Mouse (Mus musculus) adrenal gland (tissue): ENCODE data around the gene 4931428F04Rik.
"Not testable (repeated sequence)": the region's sequence is repeated elsewhere in the genome, so short reads cannot be mapped to it uniquely, and the experiment has no call there.

Experiments used
- intact Hi-C: fragments of 180-260 bp; cut with DNase I; formaldehyde crosslinking; loops from one replicate; pipeline ENCODE4 v1.15.1; 2025

4931428F04Rik gene

DNA sequence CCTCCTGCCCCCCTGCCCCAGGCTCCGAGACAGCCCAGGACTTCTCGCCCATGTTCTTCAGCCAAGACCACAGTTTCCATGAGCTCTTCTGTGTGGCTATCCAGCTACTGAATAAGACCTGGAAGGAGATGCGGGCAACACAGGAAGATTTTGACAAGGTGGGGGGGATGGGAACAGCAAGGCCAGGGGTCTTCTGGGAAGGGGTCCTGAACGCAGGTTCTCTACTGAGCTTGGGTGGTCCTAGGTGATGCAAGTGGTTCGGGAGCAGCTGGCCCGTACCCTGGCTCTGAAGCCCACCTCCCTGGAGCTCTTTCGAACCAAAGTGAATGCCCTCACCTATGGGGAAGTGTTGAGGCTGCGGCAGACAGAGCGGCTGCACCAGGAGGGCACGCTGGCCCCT is 18.8 kb upstream of the 4931428F04Rik start:
- intact Hi-C loops: no loop called here

- intact Hi-C loops: no loop called here
Measured at GRCm38 (mm10) chr8:105307670-105308069, 18.0 kb upstream of the 4931428F04Rik start.

- intact Hi-C loops: no loop called here
Measured at GRCm38 (mm10) chr8:105306146-105306691, 16.6 kb upstream of the 4931428F04Rik start.

DNA sequence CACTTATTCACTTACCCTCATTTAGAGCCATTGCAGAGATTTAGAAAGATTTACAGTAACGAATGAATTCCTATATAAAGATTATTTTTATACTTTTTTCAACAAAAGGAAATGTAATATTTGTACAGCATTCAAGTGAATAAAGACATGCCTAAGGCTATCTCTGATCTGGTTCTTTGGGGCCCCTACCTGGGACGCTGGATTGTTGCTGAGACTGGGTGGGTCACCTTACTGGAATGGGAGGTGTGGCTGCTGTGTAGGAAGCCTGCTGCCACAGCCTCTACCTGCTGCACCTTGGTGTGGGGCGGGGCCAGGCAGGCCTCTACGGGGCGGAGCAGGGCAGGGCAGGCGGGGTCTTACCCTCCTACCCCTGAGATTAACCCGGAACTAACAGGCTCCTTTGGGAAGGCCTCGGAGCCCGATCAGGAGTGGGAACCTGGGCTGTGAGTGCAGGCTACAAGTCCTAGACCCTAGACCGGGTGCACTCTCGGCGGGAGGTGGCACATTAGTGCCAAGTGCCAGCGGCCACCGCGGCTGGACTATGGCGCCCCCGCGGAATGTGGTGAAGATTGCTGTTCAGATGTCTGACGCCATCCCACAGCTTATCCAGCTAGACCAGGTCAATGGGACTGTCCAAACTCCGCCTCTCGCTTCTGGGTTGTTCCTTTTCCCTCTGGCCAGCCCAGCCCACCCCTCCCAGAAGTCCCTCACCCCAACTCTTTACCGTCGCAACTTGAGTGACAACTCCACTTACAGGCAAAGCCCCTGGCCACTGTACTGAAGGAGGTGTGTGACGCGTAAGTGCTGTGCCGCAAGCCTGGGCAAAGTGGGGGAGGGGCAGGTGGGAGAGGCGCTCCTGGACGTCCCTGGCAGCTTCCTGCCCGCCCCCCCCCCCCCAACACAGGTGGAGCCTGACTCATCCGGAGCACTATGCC is 15.8 kb upstream of the 4931428F04Rik start, which contains the start of gene Elmo3:
Elmo3 (plus strand) TSS at position 391 of the 935 bp plus-strand sequence.
- intact Hi-C loops: no loop called here

GRCm38 (mm10) chr8:105304325-105305210 is 14.9 kb upstream of the 4931428F04Rik start:
- intact Hi-C loops: no loop called here

GRCm38 (mm10) chr8:105303874-105304273 is 14.2 kb upstream of the 4931428F04Rik start:
- intact Hi-C loops: no loop called here

GRCm38 (mm10) chr8:105303396-105303795 is 13.7 kb upstream of the 4931428F04Rik start:
- intact Hi-C loops: no loop called here

GRCm38 (mm10) chr8:105299962-105300361 is 10.3 kb upstream of the 4931428F04Rik start:
- intact Hi-C loops: no loop called here

DNA sequence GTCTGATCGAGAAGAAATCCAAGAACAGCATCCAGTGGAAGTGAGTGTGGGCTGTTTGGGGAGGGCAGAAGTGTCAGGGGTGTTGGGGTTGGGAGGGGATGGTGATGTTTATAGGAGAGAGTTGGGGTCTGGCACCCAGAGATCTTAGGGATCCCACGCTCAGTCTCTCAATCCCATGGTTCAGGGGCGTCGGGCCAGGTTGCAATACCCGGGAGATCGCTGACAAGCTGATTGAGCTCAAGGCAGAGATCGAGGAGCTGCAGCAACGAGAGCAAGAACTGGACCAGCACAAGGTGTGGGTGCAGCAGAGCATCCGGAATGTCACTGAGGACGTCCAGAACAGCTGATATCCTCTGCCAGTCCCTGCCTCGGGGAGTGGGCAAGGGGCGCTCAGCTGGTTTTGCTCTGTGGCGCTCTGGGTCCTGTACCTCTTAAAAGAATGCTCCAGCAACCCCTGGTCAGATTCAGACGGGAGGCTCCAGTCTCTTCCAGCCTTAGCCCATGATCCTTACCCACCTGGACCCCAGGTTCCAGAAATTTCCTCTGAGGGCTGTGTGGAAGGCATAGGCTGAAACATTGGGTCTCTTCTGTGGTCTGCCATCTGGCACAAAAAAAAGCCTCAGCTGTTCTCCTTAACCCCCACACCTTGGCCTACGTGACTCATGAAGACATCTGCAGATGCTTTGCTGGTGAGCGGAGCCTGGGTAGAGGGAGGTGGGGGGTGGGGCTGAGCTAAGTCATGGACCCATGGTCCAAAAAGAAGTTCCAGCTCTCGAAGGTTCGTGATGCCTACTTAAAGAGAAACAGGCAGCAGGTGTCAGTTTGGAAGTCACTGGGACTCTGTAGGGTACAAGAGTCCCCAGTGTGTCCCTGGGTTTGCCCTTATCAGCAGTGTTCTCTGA is 8.9 kb upstream of the 4931428F04Rik start:
- intact Hi-C loops: no loop called here

DNA sequence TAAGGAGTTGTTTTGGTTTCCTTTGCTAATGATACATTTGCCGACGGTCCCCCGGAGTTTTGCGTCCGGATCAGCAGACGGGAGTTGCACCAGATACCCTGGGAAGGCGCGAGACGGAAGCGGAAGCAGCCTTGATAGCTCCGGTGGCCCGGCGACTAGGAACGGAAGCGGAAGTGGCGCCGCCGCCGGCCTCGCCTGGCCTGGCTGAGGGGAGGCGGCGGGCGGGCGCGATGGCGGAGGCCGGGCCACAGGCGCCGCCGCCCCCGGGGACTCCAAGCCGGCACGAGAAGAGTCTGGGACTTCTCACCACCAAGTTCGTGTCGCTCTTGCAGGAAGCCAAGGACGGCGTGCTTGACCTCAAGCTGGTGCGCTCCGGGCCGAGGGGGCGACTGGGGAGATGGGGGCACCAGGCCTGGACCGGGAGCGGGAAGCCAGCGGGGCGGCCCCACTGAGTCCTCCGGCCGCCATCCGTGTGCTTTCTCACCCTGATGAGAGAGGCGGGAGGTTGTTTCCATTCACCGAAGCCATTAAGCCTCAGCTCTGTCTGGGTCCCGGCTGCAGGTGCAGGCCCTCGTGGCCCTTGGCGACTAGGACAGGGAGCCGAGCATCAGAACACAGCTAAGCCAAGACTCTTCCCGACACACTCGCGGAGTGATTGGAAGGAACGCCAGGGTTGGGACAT is 8.0 kb upstream of the 4931428F04Rik start, which contains the start of gene E2f4:
E2f4 (plus strand) TSS at position 153 of the 682 bp plus-strand sequence.
- intact Hi-C loops: no loop called here

DNA sequence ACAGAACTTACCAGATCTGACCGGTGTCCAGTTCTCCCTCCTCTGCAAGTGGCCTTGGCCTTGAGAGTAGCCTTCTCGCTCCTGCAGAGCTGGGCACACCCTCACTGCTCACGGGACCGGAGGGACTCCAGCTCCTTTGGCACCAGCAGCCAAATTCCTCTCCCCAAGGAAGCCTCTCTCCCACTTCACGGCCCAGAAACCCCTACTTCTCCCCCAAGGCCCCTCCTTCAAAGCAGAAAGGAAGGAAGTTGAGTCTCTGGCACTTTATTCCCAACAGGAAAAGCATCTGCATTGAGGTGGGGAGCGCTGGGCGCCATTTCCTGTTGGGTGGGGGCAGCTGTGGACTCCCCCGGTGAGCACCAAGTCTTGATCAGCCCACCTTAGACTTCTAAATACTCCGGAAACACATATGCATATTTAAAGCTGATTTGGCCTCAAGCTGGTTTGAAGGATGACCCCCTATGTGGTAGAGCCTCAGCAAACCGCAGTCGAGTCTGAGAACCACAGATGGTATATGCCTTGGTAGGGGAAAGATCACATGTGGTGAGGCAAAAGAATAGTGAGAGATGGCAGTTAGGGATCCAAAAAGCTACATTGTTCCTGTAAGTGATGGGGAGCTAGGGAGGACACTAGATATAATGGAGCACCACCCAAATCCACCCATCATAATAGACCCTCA is 6.4 kb upstream of the 4931428F04Rik start, which contains the start of gene Exoc3l:
Exoc3l (minus strand) TSS at position 207 of the 679 bp plus-strand sequence.
- intact Hi-C loops: no loop called here

GRCm38 (mm10) chr8:105295256-105295655 is 5.6 kb upstream of the 4931428F04Rik start:
- intact Hi-C loops: no loop called here

DNA sequence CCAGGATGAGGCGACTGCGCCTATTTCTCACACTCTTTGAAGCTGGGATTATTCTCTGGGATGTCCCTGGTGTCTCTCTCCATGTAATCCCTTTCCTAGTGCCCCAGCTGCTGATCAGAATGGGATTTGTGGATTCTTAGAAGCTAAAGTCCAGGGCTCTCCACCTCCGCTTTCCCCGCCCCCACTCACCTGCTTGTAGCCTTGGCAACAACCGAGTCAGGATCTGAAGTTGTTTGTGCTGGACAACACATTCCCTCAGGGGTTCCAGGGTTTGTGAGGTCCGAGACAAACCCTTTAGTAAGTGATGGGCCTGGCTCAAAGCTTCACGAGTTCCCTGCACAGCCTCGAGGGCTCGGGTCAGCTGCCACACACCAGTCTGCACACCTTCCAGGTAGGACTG is 5.1 kb upstream of the 4931428F04Rik start:
- intact Hi-C loops: no loop called here

DNA sequence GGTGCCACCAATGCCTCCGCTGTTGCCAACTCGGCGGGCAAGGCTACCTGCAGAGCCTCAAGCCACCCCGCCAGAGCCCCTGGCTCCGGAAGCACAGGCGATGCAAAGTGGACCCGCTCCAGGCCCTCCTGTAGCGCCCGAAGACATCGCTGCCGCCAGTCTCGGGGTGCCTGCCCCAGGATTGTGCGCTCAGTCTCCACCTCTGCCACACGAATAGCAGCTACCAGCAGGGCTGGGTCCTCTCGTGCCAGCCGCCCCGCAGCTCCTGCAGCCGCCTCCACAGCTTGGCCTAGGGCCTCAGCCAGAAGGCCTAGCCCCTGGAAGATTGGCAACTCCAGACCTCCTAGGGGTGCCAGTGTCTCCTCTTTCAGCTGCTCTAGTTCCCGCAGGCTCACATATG is 3.7 kb upstream of the 4931428F04Rik start:
- intact Hi-C loops: no loop called here

GRCm38 (mm10) chr8:105292471-105292870 is 2.8 kb upstream of the 4931428F04Rik start:
- intact Hi-C loops: no loop called here

GRCm38 (mm10) chr8:105291802-105292201 is 2.1 kb upstream of the 4931428F04Rik start:
- intact Hi-C loops: not testable (repeated sequence)

- intact Hi-C loops: not testable (repeated sequence)
Measured at GRCm38 (mm10) chr8:105291364-105291763, 1.7 kb upstream of the 4931428F04Rik start.

DNA sequence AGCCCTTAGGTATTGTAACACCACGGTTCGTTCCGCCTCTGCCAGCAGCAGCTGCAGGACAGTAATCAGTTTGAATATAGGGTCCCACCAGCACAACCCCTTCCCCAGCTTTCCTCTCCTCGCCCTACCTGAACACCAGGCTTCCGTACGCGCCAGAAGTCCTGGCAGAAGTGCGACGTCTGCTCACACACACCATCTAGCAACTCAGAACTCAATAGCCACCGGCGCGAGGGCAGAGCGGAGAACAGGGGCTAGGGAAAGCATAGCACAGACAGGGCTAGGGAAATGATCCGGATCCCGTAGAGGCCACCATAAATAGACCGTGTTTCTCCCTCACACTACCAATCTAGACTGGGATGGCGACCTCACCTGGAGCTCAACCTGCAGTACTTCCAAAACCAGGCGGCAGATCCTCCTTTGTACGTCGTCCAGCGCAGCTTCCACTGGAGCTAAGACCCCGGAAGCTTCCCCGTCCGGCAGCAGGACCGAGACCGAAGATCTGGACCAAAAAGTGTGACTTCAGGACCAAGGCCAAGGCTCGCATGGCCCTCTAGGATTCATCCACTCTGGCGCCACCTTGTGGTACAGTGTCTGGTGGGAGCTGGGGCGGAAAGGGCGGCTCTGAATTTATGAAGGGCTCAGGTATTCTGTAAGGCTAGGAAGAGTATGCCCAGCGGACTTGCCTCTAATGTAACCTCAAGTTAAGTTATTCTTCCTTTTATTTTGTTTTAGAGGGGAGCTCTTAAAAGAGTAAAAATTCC is 1.1 kb upstream of the 4931428F04Rik start:
- intact Hi-C loops: no loop called here
